ENCODE assay signal across 20 mouse cellular contexts in genomic region chrX:94785983-94786382, GRCm38 (mm10).
A peak's percentile ranks its signal among the peaks of the same experiment; 100 is the strongest.
DNase-seq lines count a peak whose midpoint lies in the region; ATAC-seq and TF ChIP-seq lines count a peak whose summit lies in the region.
"Had no signal": no experiment of that assay in that cellular context is flagged by ENCODE, and none has a peak within 500 bp of the region (broad histone marks: within the 10 kb centered on the region; RNA-seq: fewer than 3 reads in every experiment).

No protein-coding gene starts in this region.

- WGBS in heart, adult 2 months: 61% methylated on average over 5 of the region's 5 CpGs
- WGBS in neural tube, embryonic 15.5 days: 84% methylated on average over 5 of the region's 5 CpGs

- peak overlapping the region; percentile 75 for H3K27ac ChIP-seq in MEL (ENCODE audit: control insufficient read depth, low read depth, low read length)
- no peak overlapping the region for H3K27ac ChIP-seq in heart, adult 2 months
- no peak overlapping the region for H3K27ac ChIP-seq in neural tube, embryonic 15.5 days (replicated peaks)
- H3K27ac ChIP-seq: embryonic facial prominence, embryonic 10.5 days; embryonic facial prominence, embryonic 12.5 days; forebrain, embryonic 13.5 days; forebrain, embryonic 15.5 days had no signal

- no peak for TF ChIP-seq POLR2A in MEL (IDR thresholded peaks at IDR 0.05; ENCODE audit: control insufficient read depth in 1 of 2, insufficient read depth in 1 of 2, low read depth in 1 of 2, low read length in 2 of 2, poor library complexity in 1 of 2)
- TF ChIP-seq POLR2A in heart, adult 2 months (IDR thresholded peaks at IDR 0.05; ENCODE audit: insufficient read depth, low read depth, low read length): no peak

- DNase-seq in MEL (ENCODE audit: low read depth, low spot score): peak; percentile 79
- peak; percentile 92 for DNase-seq in MEL-GATA-1-ER (ENCODE audit: extremely low read depth, low read depth)
- no peak for DNase-seq in right cerebral cortex, postnatal 4 days
- DNase-seq in heart, adult 2 months: no peak
- DNase-seq: adrenal gland, adult 2 months; adrenal gland, postnatal 10 days; adrenal gland, postnatal 25 days; cerebellum, adult 11 months; cerebellum, adult 18-20 months; cerebellum, adult 8-10 months; cerebellum, adult 9-11 months; cerebellum, postnatal 14 days; cerebellum, postnatal 36 days; forebrain, postnatal 0 days had no signal

- H3K9me3 ChIP-seq in MEL (replicated peaks; ENCODE audit: insufficient read depth, low read length): no peaks in the 10 kb centered on the region
- no peaks in the 10 kb centered on the region for H3K9me3 ChIP-seq in neural tube, embryonic 15.5 days (replicated peaks)
- H3K9me3 ChIP-seq: embryonic facial prominence, embryonic 10.5 days; embryonic facial prominence, embryonic 12.5 days; forebrain, embryonic 13.5 days; forebrain, embryonic 15.5 days had no signal

- peak; percentile 64 for ATAC-seq in megakaryocyte progenitor cell, adult 5-6 weeks (replicated peaks; ENCODE audit: poor library complexity)
- ATAC-seq in neural tube, embryonic 15.5 days (ENCODE audit: low FRiP score): no peak
- ATAC-seq: forebrain, embryonic 13.5 days; forebrain, embryonic 15.5 days; forebrain, postnatal 0 days had no signal

- peak overlapping the region; percentile 28 to 38; a peak in 2 of 4 replicates for H3K4me3 ChIP-seq in MEL (ENCODE audit: control insufficient read depth in 1 of 2, insufficient read depth in 1 of 2, low read depth in 2 of 2, low read length in 2 of 2)
- no peak overlapping the region for H3K4me3 ChIP-seq in heart, adult 2 months
- H3K4me3 ChIP-seq in neural tube, embryonic 15.5 days (replicated peaks): no peak overlapping the region
- H3K4me3 ChIP-seq: embryonic facial prominence, embryonic 10.5 days; embryonic facial prominence, embryonic 12.5 days; forebrain, embryonic 13.5 days; forebrain, embryonic 15.5 days had no signal

- H3K4me2 ChIP-seq in neural tube, embryonic 15.5 days: no peak overlapping the region
- H3K4me2 ChIP-seq: embryonic facial prominence, embryonic 12.5 days; forebrain, embryonic 13.5 days; forebrain, embryonic 15.5 days had no signal

- peaks cover 2 to 5% of the 10 kb centered on the region in 2 experiments; a peak in 2 of 4 replicates for H3K4me1 ChIP-seq in MEL (ENCODE audit: control insufficient read depth in 1 of 2, insufficient read depth in 2 of 2, low read length in 2 of 2)
- no peaks in the 10 kb centered on the region; the same call in 1 of the 2 replicates for H3K4me1 ChIP-seq in heart, adult 2 months (ENCODE audit: control insufficient read depth, insufficient read depth, low read length)
- no peaks in the 10 kb centered on the region for H3K4me1 ChIP-seq in neural tube, embryonic 15.5 days
- H3K4me1 ChIP-seq: embryonic facial prominence, embryonic 10.5 days; embryonic facial prominence, embryonic 12.5 days; forebrain, embryonic 13.5 days; forebrain, embryonic 15.5 days had no signal

- no peak for TF ChIP-seq CTCF in MEL (IDR thresholded peaks at IDR 0.05 in 2 of 3, conservative IDR thresholded peaks at IDR 0.05 in 1 of 3; ENCODE audit: control insufficient read depth in 1 of 3, insufficient read depth in 1 of 3, low read depth in 2 of 3, low read length in 3 of 3, poor library complexity in 1 of 3, severe bottlenecking in 1 of 3)
- TF ChIP-seq CTCF in heart, adult 2 months (IDR thresholded peaks at IDR 0.05): no peak

- peak overlapping the region; percentile 3 for H3K9ac ChIP-seq in MEL (ENCODE audit: control insufficient read depth, low read depth, low read length, poor library complexity, severe bottlenecking)
- no peak overlapping the region for H3K9ac ChIP-seq in heart, adult 2 months (ENCODE audit: low read depth, low read length)
- H3K9ac ChIP-seq in neural tube, embryonic 15.5 days (replicated peaks): no peak overlapping the region
- H3K9ac ChIP-seq: embryonic facial prominence, embryonic 12.5 days; forebrain, embryonic 13.5 days; forebrain, embryonic 15.5 days; forebrain, postnatal 0 days had no signal

- intact Hi-C loops in heart, adult 2 months (cut with DNase I): loop anchor here (10.0 kb wide), 1 partner anchor 51 kb away; no protein-coding TSS in a partner anchor

- H3K79me2 ChIP-seq in MEL (ENCODE audit: control insufficient read depth, insufficient read depth, low read length, poor library complexity): no peaks in the 10 kb centered on the region
- H3K79me2 ChIP-seq in heart, adult 2 months (replicated peaks; ENCODE audit: control insufficient read depth, insufficient read depth, low read length): no peaks in the 10 kb centered on the region

- H3K27me3 ChIP-seq in MEL (ENCODE audit: control insufficient read depth in 1 of 2, insufficient read depth in 2 of 2, low read length in 2 of 2): no peaks in the 10 kb centered on the region
- H3K27me3 ChIP-seq in heart, adult 2 months (ENCODE audit: control insufficient read depth, insufficient read depth, low read length): no peaks in the 10 kb centered on the region
- H3K27me3 ChIP-seq in neural tube, embryonic 15.5 days (replicated peaks): no peaks in the 10 kb centered on the region
- H3K27me3 ChIP-seq: embryonic facial prominence, embryonic 12.5 days; forebrain, embryonic 13.5 days; forebrain, embryonic 15.5 days had no signal

- H3K36me3 ChIP-seq in MEL (ENCODE audit: control insufficient read depth in 1 of 2, insufficient read depth in 2 of 2, low read length in 2 of 2): peaks cover 0 to 8% of the 10 kb centered on the region in 2 experiments; a peak in 2 of 4 replicates
- H3K36me3 ChIP-seq in heart, adult 2 months (ENCODE audit: control insufficient read depth, insufficient read depth, low read length): no peaks in the 10 kb centered on the region
- no peaks in the 10 kb centered on the region for H3K36me3 ChIP-seq in neural tube, embryonic 15.5 days
- H3K36me3 ChIP-seq: embryonic facial prominence, embryonic 10.5 days; embryonic facial prominence, embryonic 12.5 days; forebrain, embryonic 15.5 days had no signal

- no peak for TF ChIP-seq RAD21 in MEL (IDR thresholded peaks at IDR 0.05; ENCODE audit: low read depth, low read length)

- TF ChIP-seq EP300 in MEL (IDR thresholded peaks at IDR 0.05; ENCODE audit: low read depth in 1 of 2, low read length in 2 of 2): peak; percentile 38 to 80; a peak in 3 of 4 replicates
- TF ChIP-seq EP300 in heart, adult 2 months (IDR thresholded peaks at IDR 0.05; ENCODE audit: insufficient read depth, low read depth, low read length): no peak

TF ChIP-seq in MEL, 35 proteins besides CTCF, POLR2A, EP300 and RAD21:
- no peak for TF ChIP-seq NELFE (IDR thresholded peaks at IDR 0.05; ENCODE audit: low read depth, low read length)
- no peak for TF ChIP-seq CHD1 (IDR thresholded peaks at IDR 0.05; ENCODE audit: low read depth, low read length)
- no peak for TF ChIP-seq ZKSCAN1 (IDR thresholded peaks at IDR 0.05; ENCODE audit: low read depth, low read length)
- peak; percentile 70 for TF ChIP-seq GATA1 (IDR thresholded peaks at IDR 0.05; ENCODE audit: low read depth, low read length)
- no peak for TF ChIP-seq GABPA (IDR thresholded peaks at IDR 0.05; ENCODE audit: low read depth, low read length)
- peak; percentile 33; the same call in 1 of the 2 replicates for TF ChIP-seq MXI1 (IDR thresholded peaks at IDR 0.05; ENCODE audit: low read depth, low read length)
- TF ChIP-seq MAFK (IDR thresholded peaks at IDR 0.05; ENCODE audit: borderline replicate concordance, low read depth, low read length): no peak; the same call in 1 of the 2 replicates
- 0 out of 2 replicates have a peak, but pooled peaks have one; percentile 39 for TF ChIP-seq TBP (IDR thresholded peaks at IDR 0.05; ENCODE audit: low read depth, low read length)
- TF ChIP-seq TCF12 (IDR thresholded peaks at IDR 0.05; ENCODE audit: low read depth, low read length): peak; percentile 57
- no peak for TF ChIP-seq JUND (IDR thresholded peaks at IDR 0.05; ENCODE audit: low read depth, low read length)
- no peak for TF ChIP-seq MAX (IDR thresholded peaks at IDR 0.05; ENCODE audit: low read length)
- no peak for TF ChIP-seq HCFC1 (IDR thresholded peaks at IDR 0.05; ENCODE audit: low read depth, low read length)
- TF ChIP-seq BHLHE40 (IDR thresholded peaks at IDR 0.05; ENCODE audit: borderline replicate concordance, low read depth, low read length): peak; percentile 38; the same call in 1 of the 2 replicates
- peak; percentile 48 for TF ChIP-seq SIN3A (IDR thresholded peaks at IDR 0.05; ENCODE audit: low read length)
- TF ChIP-seq USF1 (IDR thresholded peaks at IDR 0.05; ENCODE audit: low read depth, low read length): no peak
- TF ChIP-seq SMC3 (IDR thresholded peaks at IDR 0.05; ENCODE audit: low read depth, low read length): no peak
- TF ChIP-seq MYC (IDR thresholded peaks at IDR 0.05; ENCODE audit: low read depth, low read length): no peak
- TF ChIP-seq ETS1 (IDR thresholded peaks at IDR 0.05; ENCODE audit: low read depth, low read length): peak; percentile 57; the same call in 1 of the 2 replicates
- TF ChIP-seq RCOR1 (IDR thresholded peaks at IDR 0.05; ENCODE audit: low read depth, low read length): peak; percentile 14; the same call in 1 of the 2 replicates
- no peak for TF ChIP-seq ZMIZ1 (IDR thresholded peaks at IDR 0.05; ENCODE audit: low read depth, low read length)
- peak; percentile 28; the same call in 1 of the 2 replicates for TF ChIP-seq TAL1 (IDR thresholded peaks at IDR 0.05; ENCODE audit: low read length)
- TF ChIP-seq USF2 (IDR thresholded peaks at IDR 0.05; ENCODE audit: borderline replicate concordance in 1 of 2, insufficient read depth in 1 of 2, low read depth in 1 of 2, low read length in 2 of 2): no peak
- peak; percentile 78 for TF ChIP-seq ELF1 (IDR thresholded peaks at IDR 0.05; ENCODE audit: low read depth, low read length)

Comparison
In these comparisons a context has a peak if more than half of its experiments do, and no peak if none do; other contexts are left out.
1. DNase-seq: peak in MEL (single experiment) and MEL-GATA-1-ER (single experiment); none in right cerebral cortex, postnatal 4 days (single experiment) and heart, adult 2 months (0 of 2).
2. H3K4me3 ChIP-seq: peak in MEL (2 of 2); none in heart, adult 2 months (single experiment) and neural tube, embryonic 15.5 days (single experiment).